Mouse (Mus musculus): ENCODE results near the gene Tamm41.

DNA sequence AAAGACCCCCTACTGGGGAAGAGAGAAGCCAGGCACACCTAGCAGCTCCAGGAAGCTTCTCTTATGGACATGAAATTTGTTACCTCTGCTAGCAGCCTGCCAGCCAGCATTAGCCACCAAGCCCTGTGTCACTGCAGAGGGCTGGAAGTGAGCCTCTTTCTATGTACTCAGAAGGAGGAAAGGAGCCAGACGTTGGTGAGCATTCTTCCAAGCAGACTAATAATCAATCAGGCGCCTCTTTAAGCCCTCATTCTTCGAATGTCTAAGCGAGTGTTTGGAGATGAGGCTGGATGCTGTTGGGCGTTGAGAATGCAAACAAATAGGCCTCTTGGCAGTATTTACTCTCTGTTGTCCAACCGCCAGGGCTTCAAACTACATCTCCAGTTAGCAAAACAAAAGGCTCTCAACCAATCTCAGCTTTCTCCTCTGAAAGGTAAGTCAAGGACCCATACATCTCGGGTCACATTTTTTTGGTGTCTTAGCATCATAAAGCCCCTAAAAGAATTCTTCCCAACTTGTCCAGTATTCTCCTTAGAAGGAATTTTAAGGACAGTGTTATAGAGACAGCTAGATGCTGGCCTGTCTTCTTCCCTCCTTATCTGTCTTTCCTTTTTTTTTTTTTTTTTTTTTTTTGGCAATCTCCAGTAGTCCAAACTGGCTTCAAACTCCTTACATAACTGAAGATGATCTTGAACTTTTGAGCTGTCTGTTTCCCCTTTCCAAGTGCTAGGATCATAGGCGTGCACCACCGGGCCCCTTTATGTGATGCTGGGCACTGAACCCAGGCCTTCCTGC lies 39.3 kb upstream of the Tamm41 start:
- TF ChIP-seq POLR2A (IDR thresholded peaks at IDR 0.05; ENCODE audit: control insufficient read depth, extremely low read depth, insufficient read depth, low read length, poor library complexity) (no peak), CTCF (IDR thresholded peaks at IDR 0.05; ENCODE audit: borderline replicate concordance, control insufficient read depth, extremely low read depth, insufficient read depth, low read length, poor library complexity) (no peak)

Measured in thymus, adult 2 months (tissue).